Mouse (Mus musculus) limb, embryonic 12.5 days (tissue): ENCODE measurements at regions not wholly inside any gene's neighbourhood (a gene's known extent, or its start where the extent isn't known, plus 50 kb on each side); places are given as distances from the start of the nearest gene placed in this dataset.

Source experiments
- ATAC-seq: fragments of 200-750 bp; cut with Nextera tagmentation; 2 replicates; pipeline ENCODE4 v1.8.0; 2017; ENCODE audit warnings: low read depth, moderate TSS enrichment; ENCODE audit not compliant: insufficient number of reproducible peaks, insufficient read depth, low FRiP score, low TSS enrichment
- H3K27ac ChIP-seq: fragments of 300-500 bp; sonication (generic); 2 replicates; pipeline ENCODE4 v1.5.1; 2016; ENCODE audit warnings: mild to moderate bottlenecking, moderate library complexity
- H3K27me3 ChIP-seq: fragments of 300-500 bp; sonication (generic); 2 replicates; pipeline ENCODE4 v1.6.1; 2016; ENCODE audit warnings: mild to moderate bottlenecking, moderate library complexity
- H3K36me3 ChIP-seq: fragments of 300-500 bp; sonication (generic); 2 replicates; pipeline ENCODE4 v1.6.1; 2016; ENCODE audit warnings: mild to moderate bottlenecking, moderate library complexity
- H3K4me1 ChIP-seq: fragments of 300-500 bp; sonication (generic); replicated peaks from 2 replicates; pipeline ENCODE4 v1.6.1; 2016
- H3K4me2 ChIP-seq: fragments of 300-500 bp; sonication (generic); 2 replicates; pipeline ENCODE4 v1.6.1; 2016; ENCODE audit warnings: mild to moderate bottlenecking, moderate library complexity
- H3K4me3 ChIP-seq: fragments of 300-500 bp; sonication (generic); replicated peaks from 2 replicates; pipeline ENCODE4 v1.5.1; 2016; ENCODE audit warnings: mild to moderate bottlenecking
- H3K9ac ChIP-seq: fragments of 300-500 bp; sonication (generic); replicated peaks from 2 replicates; pipeline ENCODE4 v1.6.1; 2016; ENCODE audit warnings: mild to moderate bottlenecking, moderate library complexity
- H3K9me3 ChIP-seq: fragments of 300-500 bp; sonication (generic); 2 replicates; pipeline ENCODE4 v1.6.1; 2016; ENCODE audit warnings: mild to moderate bottlenecking, moderate library complexity
- WGBS: fragments of 180-500 bp; shearing (Covaris S2); methylation state at CpG from one replicate; pipeline ENCODE4 v1.1.7; 2016; 5-methylcytosine and 5-hydroxymethylcytosine counted together

- no peak overlapping the region for H3K27ac ChIP-seq
- no peaks in the 10 kb centered on the region for H3K9me3 ChIP-seq
- H3K27me3 ChIP-seq: no peaks in the 10 kb centered on the region
- H3K4me2 ChIP-seq: no peak overlapping the region
- H3K4me1 ChIP-seq: peaks cover 18% of the 10 kb centered on the region; the same call in 1 of the 2 replicates
- no peak for ATAC-seq
- no peak overlapping the region for H3K4me3 ChIP-seq
- no peak overlapping the region for H3K9ac ChIP-seq
- 72% methylated on average over 6 of the region's 6 CpGs for WGBS
- H3K36me3 ChIP-seq: no peaks in the 10 kb centered on the region
Observed at GRCm38 (mm10) chr17:74945149-74945548, 60.2 kb upstream of the Ltbp1 start.

- Histone ChIP-seq H3K4me3 (no peak overlapping the region), H3K9ac (no peak overlapping the region), H3K4me1 (peaks cover 2% of the 10 kb centered on the region; the same call in 1 of the 2 replicates), H3K27ac (no peak overlapping the region), H3K9me3 (no peaks in the 10 kb centered on the region), H3K36me3 (no peaks in the 10 kb centered on the region), H3K27me3 (no peaks in the 10 kb centered on the region), H3K4me2 (no peak overlapping the region)
- ATAC-seq: no peak
- WGBS: 84% methylated on average over 3 of the region's 3 CpGs
Observed at GRCm38 (mm10) chr17:74948476-74948875, 56.9 kb upstream of the Ltbp1 start.

GRCm38 (mm10) chr17:74950316-74950715, 55.1 kb upstream of the Ltbp1 start:
- Histone ChIP-seq H3K9me3 (no peaks in the 10 kb centered on the region), H3K4me3 (no peak overlapping the region), H3K4me2 (no peak overlapping the region), H3K27ac (no peak overlapping the region), H3K36me3 (no peaks in the 10 kb centered on the region), H3K27me3 (no peaks in the 10 kb centered on the region), H3K9ac (no peak overlapping the region), H3K4me1 (no peaks in the 10 kb centered on the region)
- WGBS: 94% methylated on average over 2 of the region's 2 CpGs
- no peak for ATAC-seq

- Histone ChIP-seq H3K4me1 (peaks cover 5% of the 10 kb centered on the region; the same call in 1 of the 2 replicates), H3K9me3 (no peaks in the 10 kb centered on the region), H3K36me3 (no peaks in the 10 kb centered on the region), H3K4me3 (no peak overlapping the region), H3K9ac (no peak overlapping the region), H3K27me3 (0 out of 2 replicates have a peak, but pooled peaks cover 3% of the 10 kb centered on the region), H3K27ac (no peak overlapping the region), H3K4me2 (no peak overlapping the region)
- WGBS: 87% methylated on average over 2 of the region's 2 CpGs
- no peak for ATAC-seq
Observed at GRCm38 (mm10) chr17:74954988-74955387, 50.4 kb upstream of the Ltbp1 start.
